Mouse (Mus musculus): Measurements from ENCODE around the gene Cd160.

The Cd160 gene

GRCm38 (mm10) chr3:96829856-96830255 is 705 bp upstream of the Cd160 start:
- no peak for DNase-seq (ENCODE audit: low read depth)

DNA sequence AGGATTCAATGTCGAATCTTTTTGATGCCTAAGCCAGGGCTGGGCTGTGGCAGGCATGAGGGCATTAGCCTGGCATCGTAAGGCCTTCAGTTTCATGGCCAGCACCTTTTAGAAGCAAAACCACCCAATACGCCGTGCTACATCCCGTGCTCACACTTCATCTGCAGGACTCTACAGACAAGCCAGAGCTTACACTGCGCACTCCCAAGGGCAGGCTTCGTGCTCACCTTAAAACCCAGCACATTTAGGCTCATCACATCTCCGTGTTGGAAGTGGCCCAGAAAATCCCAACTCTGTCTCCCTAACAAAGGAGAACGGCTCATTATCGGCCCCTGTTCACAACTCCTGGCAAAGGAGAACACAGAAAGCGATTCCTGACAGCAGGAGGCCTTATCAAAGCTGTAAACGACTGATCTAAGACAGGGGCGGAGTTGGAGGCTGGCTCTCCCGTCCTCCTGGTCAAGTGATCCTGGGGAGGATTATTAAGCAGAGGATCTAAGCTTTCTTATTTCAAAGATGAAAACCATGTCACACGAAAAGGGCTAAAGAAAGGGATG is 765 bp downstream of the Cd160 start:
- DNase-seq (ENCODE audit: low read depth): no peak

DNA sequence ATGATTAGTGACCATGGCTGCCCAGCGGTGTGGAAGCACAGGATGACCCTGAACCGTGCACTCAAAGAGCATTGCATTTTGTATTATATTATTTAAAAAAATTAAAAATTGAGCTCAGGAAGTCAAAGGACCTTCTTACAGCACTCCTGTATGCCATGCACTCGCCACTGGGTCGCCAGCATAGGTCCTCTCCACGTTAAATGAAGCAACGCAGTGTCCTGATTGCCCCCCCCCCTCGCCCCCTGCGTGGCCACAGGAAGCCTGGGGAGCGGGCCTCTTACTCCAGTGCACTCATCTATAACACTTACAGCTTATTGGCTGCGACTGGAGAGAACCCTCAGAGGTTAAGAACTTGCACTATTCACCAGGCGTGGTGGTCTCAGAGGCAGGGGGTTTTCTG is 3.9 kb downstream of the Cd160 start:
- DNase-seq (ENCODE audit: low read depth): no peak

- DNase-seq (ENCODE audit: low read depth): no peak
These were observed 4.5 kb downstream of the Cd160 start for GRCm38 (mm10) chr3:96824614-96825013.

- DNase-seq (ENCODE audit: low read depth): no peak
These were observed 5.5 kb downstream of the Cd160 start for GRCm38 (mm10) chr3:96823701-96824100.

DNA sequence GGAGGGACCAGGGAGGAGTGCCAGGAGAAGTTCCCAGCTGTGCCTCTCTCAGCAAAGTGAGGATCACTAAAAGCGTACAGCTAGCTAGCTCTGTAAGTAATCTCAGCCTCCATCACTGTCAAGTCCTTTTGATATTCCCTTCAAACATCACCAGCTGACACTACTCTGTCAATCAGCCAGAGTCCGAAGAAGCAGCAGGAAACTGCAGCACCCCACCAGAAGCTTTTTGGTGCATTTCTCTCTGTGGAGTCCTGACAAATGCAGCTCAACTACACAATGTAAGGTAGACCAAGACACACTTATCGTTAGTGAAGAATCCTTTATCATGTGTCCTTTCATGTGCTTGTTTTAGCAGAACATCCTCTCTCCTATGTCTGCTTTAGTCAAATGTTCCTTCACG is 7.6 kb downstream of the Cd160 start:
- DNase-seq (ENCODE audit: low read depth): no peak

GRCm38 (mm10) chr3:96820116-96820915 is 8.8 kb downstream of the Cd160 start:
- DNase-seq (ENCODE audit: low read depth): no peak

GRCm38 (mm10) chr3:96814342-96814741 is 14.8 kb downstream of the Cd160 start:
- DNase-seq (ENCODE audit: low read depth): no peak

GRCm38 (mm10) chr3:96813591-96814244 is 15.4 kb downstream of the Cd160 start:
- peak; percentile 65 for DNase-seq (ENCODE audit: low read depth)

DNA sequence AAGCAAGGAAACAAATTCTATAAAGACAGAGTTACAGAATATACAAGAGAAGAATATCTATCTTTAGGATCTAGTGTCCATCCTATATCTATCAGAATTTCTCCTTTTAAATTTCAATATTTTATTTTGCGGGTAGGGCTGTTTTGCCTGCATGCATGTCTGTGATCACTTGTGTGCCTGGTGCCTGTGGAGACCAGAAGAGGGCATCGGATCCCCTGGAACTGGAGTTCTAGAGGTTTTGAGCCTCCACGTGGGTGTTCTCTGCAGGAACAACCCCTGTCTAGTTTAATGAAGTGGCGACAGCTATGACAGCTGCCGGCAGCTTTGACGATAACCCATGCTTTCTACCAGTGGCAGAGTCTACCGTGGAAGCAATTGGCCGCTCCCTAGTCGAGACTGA is 16.0 kb downstream of the Cd160 start:
- peak; percentile 34 for DNase-seq (ENCODE audit: low read depth)

DNA sequence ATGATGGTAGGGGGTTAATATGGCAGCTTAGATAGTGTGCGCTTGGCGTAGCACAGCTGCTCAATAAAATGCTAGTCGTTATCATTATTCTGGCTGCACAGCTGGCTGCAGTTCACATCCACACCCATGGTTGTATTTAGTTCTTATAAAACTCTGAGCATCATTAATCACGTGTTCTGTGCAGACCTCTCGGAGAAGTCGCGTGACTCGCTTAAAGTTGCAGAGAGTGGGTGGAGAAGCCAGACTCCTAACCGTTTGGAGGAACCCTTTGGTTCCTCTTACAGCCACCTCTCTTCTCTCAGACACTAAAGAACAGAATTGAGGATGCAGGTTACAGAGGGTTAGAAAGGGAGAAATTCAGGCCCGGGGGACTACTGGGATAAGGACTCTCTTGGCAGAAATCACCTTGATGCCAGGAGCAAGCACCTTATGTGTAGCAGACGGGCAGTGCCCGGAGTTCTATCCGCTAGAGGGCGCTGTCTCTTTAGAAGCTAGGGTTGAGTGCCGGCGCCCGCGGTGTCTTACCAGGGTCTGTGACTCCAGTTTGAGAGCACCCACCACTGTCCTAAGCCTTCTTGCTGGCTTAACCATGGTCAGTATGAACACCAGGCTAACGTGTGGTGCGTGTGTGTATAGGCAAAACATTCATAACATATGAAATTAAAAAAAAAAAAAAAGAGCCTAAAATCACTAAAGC is 16.6 kb downstream of the Cd160 start:
- DNase-seq (ENCODE audit: low read depth): peak; percentile 47

GRCm38 (mm10) chr3:96811232-96811631 is 17.9 kb downstream of the Cd160 start:
- no peak for DNase-seq (ENCODE audit: low read depth)

GRCm38 (mm10) chr3:96808651-96809050 is 20.5 kb downstream of the Cd160 start:
- DNase-seq (ENCODE audit: low read depth): peak; percentile 55

GRCm38 (mm10) chr3:96808136-96808535 is 21.0 kb downstream of the Cd160 start:
- DNase-seq (ENCODE audit: low read depth): no peak

DNA sequence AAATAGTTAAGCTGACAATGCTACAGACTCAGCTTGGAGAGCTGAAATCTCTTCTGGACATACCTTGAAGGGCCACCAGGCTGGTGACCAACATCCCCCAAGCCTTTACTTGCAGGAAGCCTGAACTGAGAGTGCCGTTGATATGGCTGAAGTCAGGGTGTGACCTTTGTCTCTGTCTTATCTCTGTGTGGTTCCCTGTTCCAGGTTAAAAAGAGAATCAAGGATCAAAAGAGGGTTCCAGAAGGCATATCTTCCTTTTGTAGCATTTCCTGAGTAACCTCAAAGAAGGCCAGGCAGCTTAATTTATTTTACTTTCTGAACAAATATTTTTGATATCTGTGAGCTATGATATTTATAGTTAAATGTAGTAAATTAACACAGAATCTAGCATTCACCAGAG is 26.9 kb downstream of the Cd160 start:
- DNase-seq (ENCODE audit: low read depth): no peak

DNA sequence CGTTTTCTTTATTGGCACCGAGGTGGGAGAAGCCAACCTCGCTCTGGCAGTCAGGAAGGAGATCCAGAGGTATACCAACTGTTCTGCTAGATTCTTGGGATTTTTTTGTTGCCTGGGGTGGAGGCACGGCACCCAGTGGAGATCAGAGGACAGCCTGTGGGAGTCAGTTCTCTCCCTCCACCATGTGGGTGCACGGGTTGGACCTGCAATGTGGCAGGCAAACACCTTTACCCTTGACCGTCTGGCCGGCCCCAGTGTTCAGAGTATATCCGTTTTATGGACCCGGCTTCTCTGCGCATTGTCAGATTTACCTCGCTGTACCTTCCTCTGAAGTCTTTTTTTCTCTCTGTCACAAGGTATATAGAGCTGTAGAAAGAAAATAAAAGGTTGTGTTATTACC is 28.9 kb downstream of the Cd160 start:
- DNase-seq (ENCODE audit: low read depth): no peak

DNA sequence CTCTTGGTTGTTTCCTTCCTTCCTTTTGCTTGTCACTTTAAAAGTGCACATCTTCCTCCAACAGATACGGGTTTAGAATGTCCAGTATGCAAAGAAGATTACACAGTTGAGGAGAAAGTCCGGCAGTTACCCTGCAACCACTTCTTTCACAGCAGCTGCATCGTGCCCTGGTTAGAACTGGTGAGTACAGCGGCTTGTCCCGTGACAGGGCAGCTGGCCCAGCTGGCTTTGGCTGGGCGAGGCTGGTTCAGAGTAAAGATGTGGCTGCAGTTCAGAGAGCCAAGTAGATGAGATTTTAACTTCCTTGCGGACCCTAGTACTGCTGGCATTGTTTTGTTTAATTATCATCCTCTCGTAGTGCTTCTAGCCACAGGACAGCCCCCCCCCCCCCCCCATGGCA is 40.6 kb downstream of the Cd160 start:
- no peak for DNase-seq (ENCODE audit: low read depth)

- DNase-seq (ENCODE audit: low read depth): peak; percentile 43
These were observed 41.4 kb downstream of the Cd160 start for GRCm38 (mm10) chr3:96787784-96788183.

DNA sequence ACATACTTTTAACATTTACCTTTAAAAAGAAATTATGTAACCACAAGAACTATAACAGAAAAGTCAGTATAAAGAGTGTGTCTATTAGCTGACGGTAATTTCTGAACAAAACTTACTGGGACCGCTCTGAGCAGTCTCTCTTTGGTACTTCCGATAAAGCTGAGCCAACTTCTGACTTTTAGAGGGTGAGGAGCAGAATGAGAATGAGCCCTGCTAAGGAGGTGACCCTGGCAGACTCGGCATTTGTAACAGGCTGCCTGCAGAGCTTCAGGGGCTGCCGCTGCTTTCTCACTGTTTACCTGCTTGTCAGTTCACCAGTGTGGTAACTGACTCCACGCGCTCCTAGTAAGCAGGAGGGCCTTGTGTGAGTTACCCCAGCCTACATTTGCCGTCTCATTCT is 46.9 kb downstream of the Cd160 start:
- DNase-seq (ENCODE audit: low read depth): no peak

- DNase-seq (ENCODE audit: low read depth): no peak
These were observed 52.0 kb downstream of the Cd160 start for GRCm38 (mm10) chr3:96777120-96777519.

DNA sequence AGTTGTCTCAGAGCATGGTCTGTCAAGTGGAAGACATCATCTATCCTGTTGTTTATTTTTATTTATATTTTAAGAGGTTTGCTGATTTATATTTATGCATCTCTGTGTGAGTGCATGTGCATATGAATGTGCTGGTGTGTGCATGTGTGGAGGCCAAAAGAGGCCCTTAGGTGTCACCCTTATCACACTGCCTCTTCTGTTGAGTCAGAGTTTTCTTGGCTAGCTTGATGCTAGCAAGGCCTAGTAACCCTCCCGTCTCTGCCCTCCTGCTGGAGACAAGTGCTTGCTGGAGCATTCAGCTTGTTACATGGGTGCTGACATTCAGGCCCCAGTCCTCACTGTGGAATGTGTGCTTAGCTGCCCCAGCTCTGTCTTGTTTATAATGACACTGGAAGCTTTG is 56.2 kb downstream of the Cd160 start:
- peak; percentile 25 for DNase-seq (ENCODE audit: low read depth)

GRCm38 (mm10) chr3:96769971-96770370 is 59.2 kb downstream of the Cd160 start:
- DNase-seq (ENCODE audit: low read depth): no peak

DNA sequence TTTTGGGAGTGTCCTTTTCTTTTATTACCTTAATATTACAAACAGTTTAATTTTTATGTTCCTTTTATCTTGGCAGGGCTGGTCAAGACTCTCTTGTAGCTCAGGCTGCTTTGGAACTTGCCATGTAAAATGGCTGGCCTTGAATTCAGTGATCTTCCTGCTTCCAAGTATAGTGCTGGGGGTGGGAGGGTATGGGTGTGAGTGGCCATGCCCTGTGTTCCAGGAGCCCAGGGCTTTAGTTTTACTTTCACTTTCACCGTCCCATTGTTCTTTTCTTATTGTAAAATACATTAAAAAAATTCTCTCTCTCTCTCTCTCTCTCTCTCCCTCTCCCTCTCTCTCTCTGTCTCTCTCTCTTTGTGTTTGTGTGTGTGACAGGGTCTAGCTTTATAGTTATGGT is 64.6 kb downstream of the Cd160 start:
- peak; percentile 57 for DNase-seq (ENCODE audit: low read depth)
